Mouse (Mus musculus): ENCODE data around the gene Elmo1.

- TF ChIP-seq CTCF (IDR thresholded peaks at IDR 0.05; ENCODE audit: extremely low read depth, insufficient read depth, low read length) = no peak
- no peak for TF ChIP-seq POLR2A (IDR thresholded peaks at IDR 0.05; ENCODE audit: extremely low read depth, insufficient read depth, low read length)
Measured at GRCm38 (mm10) chr13:20511026-20511425, 420.6 kb downstream of the Elmo1 start.

Data from cortical plate, adult 2 months (tissue).